Mouse (Mus musculus) intestine, embryonic 16.5 days (tissue): Measurements from ENCODE around the gene Ezh1. TPM values are rescaled to one million over a fixed set of nuclear protein-coding genes. Genes with fewer than 3 reads are reported as not detected.

Source experiments
- ATAC-seq: fragments of 200-750 bp; cut with Nextera tagmentation; 2 replicates; pipeline ENCODE4 v1.8.0; 2017; ENCODE audit warnings: moderate TSS enrichment, moderate library complexity
- H3K27ac ChIP-seq: fragments of 300-500 bp; sonication (generic); 2 replicates; pipeline ENCODE4 v1.5.1; 2014; ENCODE audit warnings: mild to moderate bottlenecking, low read length
- H3K27me3 ChIP-seq: fragments of 300-500 bp; sonication (generic); replicated peaks from 2 replicates; pipeline ENCODE4 v1.6.1; 2014; ENCODE audit warnings: low read length, control low read depth, mixed read lengths; ENCODE audit not compliant: control insufficient read depth, insufficient read depth
- H3K36me3 ChIP-seq: fragments of 300-500 bp; sonication (generic); 2 replicates; pipeline ENCODE4 v1.6.1; 2014; ENCODE audit warnings: low read length, control low read depth; ENCODE audit not compliant: control insufficient read depth, insufficient read depth
- H3K4me1 ChIP-seq: fragments of 300-500 bp; sonication (generic); 2 replicates; pipeline ENCODE4 v1.6.1; 2014; ENCODE audit warnings: low read length, control low read depth, mixed read lengths; ENCODE audit not compliant: control insufficient read depth, insufficient read depth
- H3K4me2 ChIP-seq: fragments of 300-500 bp; sonication (generic); 2 replicates; pipeline ENCODE4 v1.6.1; 2014; ENCODE audit warnings: low read depth, low read length, control low read depth
- H3K4me3 ChIP-seq: fragments of 300-500 bp; sonication (generic); 2 replicates; pipeline ENCODE4 v1.5.1; 2014; ENCODE audit warnings: mild to moderate bottlenecking, low read length
- H3K9ac ChIP-seq: fragments of 300-500 bp; sonication (generic); 2 replicates; pipeline ENCODE4 v1.6.1; 2014; ENCODE audit warnings: low read depth, low read length
- H3K9me3 ChIP-seq: fragments of 300-500 bp; sonication (generic); 2 replicates; pipeline ENCODE4 v1.6.1; 2016; ENCODE audit warnings: low read length, control low read depth; ENCODE audit not compliant: control insufficient read depth
- WGBS: fragments of 180-500 bp; shearing (Covaris S2); extraction: QIAGEN DNeasy Blood & Tissue Kit; methylation state at CpG from one replicate; pipeline ENCODE4 v1.1.7; 2014; 5-methylcytosine and 5-hydroxymethylcytosine counted together
- polyA plus RNA-seq: library from polyadenylated mRNA; unstranded; fragments of >200 nt; fragmentation: Nextera tagmentation; extraction: Ambion mirVana; gene quantifications from 2 replicates; pipeline ENCODE4 v1.2.1, GENCODE M21; 2015

Ezh1 gene
- 16.2 and 18.8 TPM in 2 replicates for polyA plus RNA-seq

GRCm38 (mm10) chr11:101226065-101226701, at the start of gene Ezh1:
Gene Ezh1 (minus strand): TSS chr11:101226463.
- 1% methylated on average over 56 of the region's 56 CpGs for WGBS
- ATAC-seq, result peak; percentile 94

GRCm38 (mm10) chr11:101275309-101275708, 49.0 kb upstream of the Ezh1 start:
- Histone ChIP-seq H3K27ac (no peak overlapping the region), H3K27me3 (no peaks in the 10 kb centered on the region), H3K36me3 (no peaks in the 10 kb centered on the region), H3K4me2 (no peak overlapping the region), H3K4me3 (no peak overlapping the region), H3K4me1 (peaks cover 29% of the 10 kb centered on the region), H3K9me3 (no peaks in the 10 kb centered on the region), H3K9ac (no peak overlapping the region)
- ATAC-seq, result no peak
- WGBS, result 75% methylated on average over 4 of the region's 4 CpGs

More at GRCm38 (mm10) chr11:101226065-101226701, at the start of gene Ezh1:
- peaks cover 30% of the 10 kb centered on the region for H3K4me1 ChIP-seq
- peak within 1 kb of the TSS; percentile 62 for H3K27ac ChIP-seq
- no peaks in the 10 kb centered on the region for H3K36me3 ChIP-seq
- H3K9ac ChIP-seq, result peak within 1 kb of the TSS; percentile 88
- no peaks in the 10 kb centered on the region for H3K9me3 ChIP-seq
- H3K27me3 ChIP-seq, result no peaks in the 10 kb centered on the region
- H3K4me3 ChIP-seq, result peak within 1 kb of the TSS; percentile 76
- H3K4me2 ChIP-seq, result peak within 1 kb of the TSS; percentile 66

- H3K9ac ChIP-seq, result no peak overlapping the region
- H3K4me1 ChIP-seq, result peaks cover 19% of the 10 kb centered on the region
- H3K9me3 ChIP-seq, result no peaks in the 10 kb centered on the region
- no peak overlapping the region for H3K27ac ChIP-seq
- ATAC-seq, result no peak
- WGBS, result 88% methylated on average over 3 of the region's 3 CpGs
- H3K36me3 ChIP-seq, result no peaks in the 10 kb centered on the region
- H3K4me2 ChIP-seq, result no peak overlapping the region
- H3K4me3 ChIP-seq, result no peak overlapping the region
- no peaks in the 10 kb centered on the region for H3K27me3 ChIP-seq
These were observed 46.2 kb upstream of the Ezh1 start for GRCm38 (mm10) chr11:101272446-101272845.

DNA sequence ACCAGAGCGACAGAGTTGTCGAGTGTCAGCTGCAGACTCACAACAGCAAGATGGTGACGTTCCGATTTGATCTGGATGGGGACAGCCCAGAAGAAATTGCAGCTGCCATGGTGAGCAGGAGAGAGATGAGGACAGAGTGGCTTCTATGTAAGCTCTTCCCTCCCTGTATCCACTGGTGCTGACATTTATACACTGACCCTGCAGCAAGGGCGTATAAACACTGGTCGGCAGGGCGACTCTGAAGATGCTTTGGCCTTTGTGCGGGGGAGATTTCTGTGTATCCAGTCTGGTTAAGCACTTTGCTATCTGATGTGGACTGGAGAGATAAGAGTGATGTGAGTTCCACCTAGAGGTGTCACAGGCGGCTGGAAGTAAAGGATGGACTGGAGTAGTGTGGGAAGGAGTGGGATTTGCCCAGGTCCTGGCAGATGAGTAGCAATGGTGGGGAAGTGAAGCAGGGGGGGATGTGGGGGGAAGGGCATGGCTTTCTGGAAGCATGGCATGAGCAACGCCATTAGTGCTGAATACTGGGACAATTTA, 43.4 kb upstream of the Ezh1 start:
- H3K4me2 ChIP-seq, result no peak overlapping the region
- peak; percentile 77 for ATAC-seq
- H3K4me1 ChIP-seq, result peaks cover 11% of the 10 kb centered on the region

DNA sequence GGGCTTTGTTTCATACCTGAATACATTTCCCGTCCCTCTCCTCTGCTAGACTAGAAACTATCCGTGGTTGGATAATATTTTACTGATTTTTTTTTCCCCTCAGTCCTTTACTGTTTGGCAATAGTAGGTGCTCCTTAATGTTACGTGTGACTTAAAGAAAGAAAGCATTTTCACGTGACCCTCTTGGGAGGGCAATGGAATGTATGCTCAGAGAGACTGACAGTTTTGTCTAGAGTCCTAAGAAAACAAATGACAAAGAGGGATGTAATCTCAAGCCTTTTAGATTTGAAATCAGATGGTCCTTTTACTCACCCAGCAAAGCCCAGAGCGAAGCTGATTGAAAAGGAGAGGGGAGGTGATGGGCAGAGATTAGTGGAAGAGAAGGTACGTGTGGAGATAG, 39.6 kb upstream of the Ezh1 start:
- peaks cover 9% of the 10 kb centered on the region; the same call in 1 of the 2 replicates for H3K27me3 ChIP-seq
- no peak overlapping the region for H3K9ac ChIP-seq
- H3K4me1 ChIP-seq, result peaks cover 34% of the 10 kb centered on the region
- no peak overlapping the region for H3K27ac ChIP-seq
- 51% methylated on average over 6 of the region's 6 CpGs for WGBS
- H3K9me3 ChIP-seq, result no peaks in the 10 kb centered on the region
- no peaks in the 10 kb centered on the region for H3K36me3 ChIP-seq
- no peak overlapping the region for H3K4me2 ChIP-seq
- ATAC-seq, result no peak
- no peak overlapping the region for H3K4me3 ChIP-seq

More for the DNA sequence above, 43.4 kb upstream of the Ezh1 start:
- WGBS, result 20% methylated on average over 10 of the region's 10 CpGs
- Histone ChIP-seq H3K27me3 (no peaks in the 10 kb centered on the region), H3K27ac (no peak overlapping the region), H3K9ac (no peak overlapping the region), H3K36me3 (no peaks in the 10 kb centered on the region), H3K4me3 (no peak overlapping the region), H3K9me3 (no peaks in the 10 kb centered on the region)

GRCm38 (mm10) chr11:101264954-101265471, 38.8 kb upstream of the Ezh1 start:
- WGBS, result 34% methylated on average over 31 of the region's 31 CpGs
- no peak for ATAC-seq
- H3K4me2 ChIP-seq, result peak overlapping the region; percentile 44
- H3K27ac ChIP-seq, result no peak overlapping the region
- no peaks in the 10 kb centered on the region for H3K9me3 ChIP-seq
- peaks cover 36% of the 10 kb centered on the region for H3K4me1 ChIP-seq
- peak overlapping the region; percentile 27 for H3K4me3 ChIP-seq
- H3K9ac ChIP-seq, result peak overlapping the region; percentile 49
- no peaks in the 10 kb centered on the region for H3K36me3 ChIP-seq
- H3K27me3 ChIP-seq, result peaks cover 9% of the 10 kb centered on the region; the same call in 1 of the 2 replicates

GRCm38 (mm10) chr11:101263989-101264280, 37.7 kb upstream of the Ezh1 start:
- no peak overlapping the region for H3K9ac ChIP-seq
- H3K9me3 ChIP-seq, result no peaks in the 10 kb centered on the region
- no peaks in the 10 kb centered on the region for H3K36me3 ChIP-seq
- no peak overlapping the region for H3K4me2 ChIP-seq
- no peak overlapping the region for H3K27ac ChIP-seq
- no peak for ATAC-seq
- H3K4me1 ChIP-seq, result peaks cover 42% of the 10 kb centered on the region
- WGBS, result 46% methylated on average over 3 of the region's 3 CpGs
- no peak overlapping the region for H3K4me3 ChIP-seq
- H3K27me3 ChIP-seq, result peaks cover 9% of the 10 kb centered on the region; the same call in 1 of the 2 replicates

GRCm38 (mm10) chr11:101263138-101263988, 37.1 kb upstream of the Ezh1 start:
- H3K36me3 ChIP-seq, result no peaks in the 10 kb centered on the region
- no peaks in the 10 kb centered on the region for H3K9me3 ChIP-seq
- H3K4me2 ChIP-seq, result peak overlapping the region; percentile 98; the same call in 1 of the 2 replicates
- ATAC-seq, result no peak
- H3K27ac ChIP-seq, result no peak overlapping the region
- H3K9ac ChIP-seq, result no peak overlapping the region
- 27% methylated on average over 32 of the region's 32 CpGs for WGBS
- no peak overlapping the region for H3K4me3 ChIP-seq
- H3K4me1 ChIP-seq, result peaks cover 46% of the 10 kb centered on the region
- peaks cover 9% of the 10 kb centered on the region; the same call in 1 of the 2 replicates for H3K27me3 ChIP-seq

DNA sequence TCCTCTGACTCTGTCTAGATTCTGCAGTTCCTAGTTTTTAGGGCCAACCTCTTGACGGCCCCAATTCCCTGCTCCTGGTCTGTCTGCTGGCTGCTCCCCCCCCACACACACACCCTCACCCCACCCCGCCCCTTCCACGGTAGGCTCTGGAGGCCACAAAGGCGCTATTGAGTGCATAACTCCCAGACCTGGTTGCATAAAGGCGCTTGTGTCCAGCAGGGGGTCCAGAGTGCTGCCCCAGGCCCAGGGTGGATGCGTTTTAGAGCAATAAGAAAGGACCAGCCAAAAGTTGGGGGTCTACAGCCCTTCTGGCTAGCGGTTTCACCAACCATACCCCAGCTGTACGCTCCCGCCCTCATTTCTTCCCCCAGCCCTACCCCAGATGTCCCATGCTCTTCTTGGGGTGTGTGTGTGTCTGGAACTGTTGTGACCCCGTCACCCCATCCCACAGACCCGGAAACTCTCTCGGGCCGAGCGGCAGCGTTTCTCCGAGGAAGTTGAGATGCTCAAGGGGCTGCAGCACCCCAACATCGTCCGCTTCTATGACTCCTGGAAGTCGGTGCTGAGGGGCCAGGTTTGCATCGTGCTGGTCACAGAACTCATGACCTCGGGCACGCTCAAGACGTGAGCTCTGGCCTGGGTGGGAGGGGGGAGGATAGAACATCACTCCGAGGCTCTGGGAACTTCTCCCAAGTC, 36.2 kb upstream of the Ezh1 start:
- 8% methylated on average over 24 of the region's 24 CpGs for WGBS
- Histone ChIP-seq H3K36me3 (no peaks in the 10 kb centered on the region), H3K4me3 (peak overlapping the region; percentile 73), H3K4me2 (peak overlapping the region; percentile 98), H3K27ac (no peak overlapping the region), H3K4me1 (peaks cover 49% of the 10 kb centered on the region), H3K27me3 (peaks cover 9% of the 10 kb centered on the region; the same call in 1 of the 2 replicates), H3K9ac (peak overlapping the region; percentile 9), H3K9me3 (no peaks in the 10 kb centered on the region)
- no peak for ATAC-seq
